Mouse (Mus musculus) CH12.LX (cell line): ENCODE results near the gene Vsnl1. TPM values are rescaled to one million over a fixed set of nuclear protein-coding genes. Genes with fewer than 3 reads are reported as not detected.

Experiments
- DNase-seq: peaks from one replicate; pipeline ENCODE4 v3.0.0-alpha.2; 2013; ENCODE audit errors: extremely low read depth
- H3K27ac ChIP-seq: 2 replicates; pipeline ENCODE4 v1.5.1; 2012; ENCODE audit warnings: low read depth, mild to moderate bottlenecking, control low read depth, moderate library complexity; ENCODE audit not compliant: insufficient read depth
- H3K27me3 ChIP-seq: replicated peaks from 2 replicates; pipeline ENCODE3; 2012; ENCODE audit warnings: inconsistent platforms
- H3K36me3 ChIP-seq, 2 experiments: replicated peaks in 1 of 2; 2 replicates each; pipeline versions ENCODE3 to v1.6.1; 2012; ENCODE audit warnings: inconsistent platforms in 1 of 2, low read length in 1 of 2, mild to moderate bottlenecking in 1 of 2, mixed read lengths in 1 of 2, moderate library complexity in 1 of 2; ENCODE audit not compliant: control insufficient read depth in 1 of 2, insufficient read depth in 1 of 2
- H3K4me1 ChIP-seq, 2 experiments: 2 replicates each; pipeline ENCODE4 v1.6.1; 2012; ENCODE audit warnings: inconsistent platforms in 1 of 2, moderate library complexity in 1 of 2; ENCODE audit not compliant: insufficient read depth in 2 of 2, control insufficient read depth in 1 of 2
- H3K4me2 ChIP-seq: 2 replicates; pipeline ENCODE4 v1.6.1; 2012; ENCODE audit warnings: low read depth, mild to moderate bottlenecking, control low read depth; ENCODE audit not compliant: poor library complexity, insufficient read depth, severe bottlenecking
- H3K4me3 ChIP-seq, 3 experiments: fragments of 150-350 bp in 1 of 3; sonication (generic) in 1 of 3; replicated peaks in 1 of 3; 2 replicates each; pipeline versions ENCODE3 to v1.5.1; 2011 to 2012; ENCODE audit warnings: low read depth in 2 of 3, low read length in 2 of 3, mild to moderate bottlenecking in 2 of 3, moderate library complexity in 2 of 3, control low read depth in 1 of 3, improper control_type of control experiment in 1 of 3, inconsistent platforms in 1 of 3, mixed read lengths in 1 of 3; ENCODE audit not compliant: poor library complexity in 1 of 3
- H3K79me2 ChIP-seq: replicated peaks from 2 replicates; pipeline ENCODE4 v1.6.1; 2012; ENCODE audit warnings: mild to moderate bottlenecking, moderate library complexity; ENCODE audit not compliant: control insufficient read depth, poor library complexity, insufficient read depth, severe bottlenecking; ENCODE audit errors: extremely low read depth
- H3K9ac ChIP-seq: 2 replicates; pipeline ENCODE4 v1.6.1; 2012; ENCODE audit warnings: low read depth, mild to moderate bottlenecking, control low read depth, moderate library complexity; ENCODE audit not compliant: insufficient read depth
- H3K9me3 ChIP-seq: replicated peaks from 2 replicates; pipeline ENCODE3; 2012; ENCODE audit warnings: low read length, inconsistent platforms, mixed read lengths
- CTCF ChIP-seq, 2 experiments: IDR thresholded peaks in 1 of 2; conservative IDR thresholded peaks in 1 of 2; 2 replicates each; pipeline ENCODE4 v1.5.1; 2011 to 2012; ENCODE audit warnings: low read depth in 2 of 2, low read length in 2 of 2, improper control_type of control experiment in 1 of 2, inconsistent platforms in 1 of 2, mild to moderate bottlenecking in 1 of 2, moderate library complexity in 1 of 2
- EP300 ChIP-seq: IDR thresholded peaks from 2 replicates; pipeline ENCODE4 v1.6.1; 2011; ENCODE audit warnings: low read length, improper control_type of control experiment
- ETS1 ChIP-seq: conservative IDR thresholded peaks from 2 replicates; pipeline ENCODE4 v1.6.1; 2012; ENCODE audit warnings: low read depth, mild to moderate bottlenecking, inconsistent platforms, low read length, improper control_type of control experiment, moderate library complexity
- GABPA ChIP-seq: IDR thresholded peaks from 2 replicates; pipeline ENCODE4 v1.6.1; 2012; ENCODE audit warnings: low read depth, low read length, improper control_type of control experiment, inconsistent platforms; ENCODE audit not compliant: insufficient replicate concordance
- HCFC1 ChIP-seq: IDR thresholded peaks from 2 replicates; pipeline ENCODE4 v1.6.1; 2012; ENCODE audit warnings: low read depth, mild to moderate bottlenecking, inconsistent platforms, low read length, improper control_type of control experiment
- IRF4 ChIP-seq: IDR thresholded peaks from 2 replicates; pipeline ENCODE4 v1.6.1; 2014; ENCODE audit warnings: low read depth, mild to moderate bottlenecking, inconsistent platforms, low read length, improper control_type of control experiment
- KAT2A ChIP-seq: IDR thresholded peaks from 2 replicates; pipeline ENCODE4 v1.6.1; 2012; ENCODE audit warnings: low read length, improper control_type of control experiment, inconsistent platforms; ENCODE audit not compliant: insufficient replicate concordance
- MEF2A ChIP-seq: IDR thresholded peaks from 2 replicates; pipeline ENCODE4 v1.6.1; 2014; ENCODE audit warnings: low read depth, mild to moderate bottlenecking, inconsistent platforms, low read length, improper control_type of control experiment, borderline replicate concordance
- NELFE ChIP-seq: IDR thresholded peaks from 2 replicates; pipeline ENCODE4 v1.6.1; 2011; ENCODE audit warnings: low read depth, low read length, improper control_type of control experiment
- PAX5 ChIP-seq: IDR thresholded peaks from 2 replicates; pipeline ENCODE4 v1.6.1; 2012; ENCODE audit warnings: low read length, inconsistent platforms, mixed read lengths
- RCOR1 ChIP-seq: conservative IDR thresholded peaks from 2 replicates; pipeline ENCODE4 v1.6.1; 2012; ENCODE audit warnings: low read depth, mild to moderate bottlenecking, inconsistent platforms, low read length, improper control_type of control experiment
- TBP ChIP-seq: conservative IDR thresholded peaks from 2 replicates; pipeline ENCODE4 v1.6.1; 2011; ENCODE audit warnings: low read depth, low read length, improper control_type of control experiment
- TCF12 ChIP-seq: IDR thresholded peaks from 2 replicates; pipeline ENCODE4 v1.6.1; 2014; ENCODE audit warnings: low read depth, mild to moderate bottlenecking, inconsistent platforms, low read length, improper control_type of control experiment
- USF1 ChIP-seq: IDR thresholded peaks from 2 replicates; pipeline ENCODE4 v1.6.1; 2014; ENCODE audit warnings: low read depth, mild to moderate bottlenecking, inconsistent platforms, low read length, improper control_type of control experiment
- ZC3H11A ChIP-seq: IDR thresholded peaks from 2 replicates; pipeline ENCODE4 v1.6.1; 2012; ENCODE audit warnings: low read depth, mild to moderate bottlenecking, inconsistent platforms, low read length, improper control_type of control experiment
- ZMIZ1 ChIP-seq: IDR thresholded peaks from 2 replicates; pipeline ENCODE4 v1.6.1; 2012; ENCODE audit warnings: low read depth, mild to moderate bottlenecking, inconsistent platforms, low read length, improper control_type of control experiment
- dilution Hi-C: fragments of 300-500 bp; cut with MboI; formaldehyde crosslinking; loops from 2 replicates; pipeline ENCODE4 v1.14.3; 2020; ENCODE audit warnings: low sequenced_read_pairs; ENCODE audit not compliant: extremely low pct_unique_long_range_greater_than_20kb, extremely low pct_ligation_motif_present
- in situ Hi-C: fragments of 300-500 bp; cut with MboI; formaldehyde crosslinking; loops from 3 replicates; pipeline ENCODE4 v1.14.3; 2019; ENCODE audit warnings: low sequenced_read_pairs, low pct_ligation_motif_present, low pct_unique_long_range_greater_than_20kb, mixed read lengths
- polyA plus RNA-seq: library from polyadenylated mRNA; unstranded; fragments of >175 nt; gene quantifications from 2 replicates; pipeline ENCODE4 v1.2.1, GENCODE M21; 2012; ENCODE audit warnings: low read depth; ENCODE audit not compliant: insufficient read length
- total RNA-seq, 2 experiments: library from RNA; depleted of rRNA; stranded (reverse); fragments of 300-350 nt in 1 of 2; fragments of >200 nt in 1 of 2; gene quantifications; 2 replicates each; pipeline ENCODE4 v1.2.3; 2012 to 2014

Vsnl1 gene
- total and polyA plus RNA-seq, 3 experiments = not detected

GRCm38 (mm10) chr12:11279886-11280285 lies 156.5 kb downstream of the Vsnl1 start:
- DNase-seq = no peak
- peaks cover 31 to 67% of the 10 kb centered on the region in 2 experiments for H3K36me3 ChIP-seq
- in situ Hi-C loops (no loop called here), dilution Hi-C loops (no loop called here)
- peaks cover 6% of the 10 kb centered on the region for H3K79me2 ChIP-seq
- no peak for TF ChIP-seq ETS1
- no peak for TF ChIP-seq ZMIZ1
- no peak for TF ChIP-seq KAT2A
- TF ChIP-seq HCFC1 = no peak
- no peak for TF ChIP-seq EP300
- no peak for TF ChIP-seq NELFE
- no peak for TF ChIP-seq MEF2A
- TF ChIP-seq CTCF (conservative IDR thresholded peaks at IDR 0.05 in 1 of 2, IDR thresholded peaks at IDR 0.05 in 1 of 2; ENCODE audit: low read depth in 2 of 2, low read length in 2 of 2) = no peak
- TF ChIP-seq TCF12 = no peak
- H3K27me3 ChIP-seq = no peaks in the 10 kb centered on the region
- no peak overlapping the region for H3K4me3 ChIP-seq
- H3K9ac ChIP-seq = no peak overlapping the region
- H3K27ac ChIP-seq = no peak overlapping the region
- H3K4me1 ChIP-seq = peaks cover 5 to 22% of the 10 kb centered on the region in 2 experiments
- H3K4me2 ChIP-seq = no peak overlapping the region
- no peaks in the 10 kb centered on the region for H3K9me3 ChIP-seq

DNA sequence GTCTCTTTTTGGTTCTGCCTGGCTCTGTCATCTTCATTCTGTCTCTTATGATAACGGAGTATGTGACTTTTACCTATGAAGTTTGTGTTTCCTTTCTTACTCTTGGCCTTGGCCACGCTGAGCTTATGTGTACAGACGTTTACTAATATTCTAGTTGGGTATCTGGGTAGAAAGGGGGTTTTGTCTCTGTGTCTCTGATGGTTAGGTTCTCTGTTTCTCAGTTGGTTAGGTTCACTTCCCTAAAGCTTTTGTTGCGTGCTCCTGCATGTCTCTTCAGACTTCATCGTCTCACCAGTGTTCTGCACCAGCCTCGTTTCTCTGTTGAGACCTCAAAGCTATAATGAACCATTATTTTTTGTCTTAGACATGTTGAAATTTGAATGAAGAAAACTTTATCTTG lies 159.2 kb downstream of the Vsnl1 start:
- peak overlapping the region; percentile 46; the same call in 1 of the 2 replicates for H3K27ac ChIP-seq
- H3K9ac ChIP-seq = no peak overlapping the region
- in situ Hi-C loops (no loop called here), dilution Hi-C loops (no loop called here)
- H3K4me2 ChIP-seq = no peak overlapping the region; the same call in 1 of the 2 replicates
- TF ChIP-seq TBP = no peak
- TF ChIP-seq PAX5 = no peak
- TF ChIP-seq USF1 = no peak
- TF ChIP-seq ZC3H11A = no peak
- no peak for TF ChIP-seq RCOR1
- TF ChIP-seq IRF4 = peak; percentile 52; the same call in 1 of the 2 replicates
- no peak for TF ChIP-seq GABPA
- no peak; the same call in 1 of the 2 replicates for TF ChIP-seq EP300
- H3K4me1 ChIP-seq = peaks cover 5 to 25% of the 10 kb centered on the region in 2 experiments
- peak; percentile 29 for DNase-seq
- H3K79me2 ChIP-seq = peaks cover 19% of the 10 kb centered on the region
- no peak overlapping the region for H3K4me3 ChIP-seq
- no peaks in the 10 kb centered on the region for H3K9me3 ChIP-seq
- H3K27me3 ChIP-seq = no peaks in the 10 kb centered on the region
- peaks cover 38 to 75% of the 10 kb centered on the region in 2 experiments for H3K36me3 ChIP-seq
